Mouse (Mus musculus) large intestine, adult 2 months (tissue): Measurements from ENCODE around the gene Odf3. TPM values are rescaled to one million over a fixed set of nuclear protein-coding genes. Genes with fewer than 3 reads are reported as not detected.

Source experiments
- DNase-seq: peaks from one replicate; pipeline ENCODE4 v3.0.0-alpha.2; 2012; ENCODE audit warnings: low read depth, low spot score
- WGBS: fragments of 180-500 bp; shearing (Covaris S2); methylation state at CpG from one replicate; pipeline ENCODE4 v1.1.7; 2018; 5-methylcytosine and 5-hydroxymethylcytosine counted together
- polyA plus RNA-seq: library from polyadenylated mRNA; depleted of rRNA; stranded (reverse); fragments of >200 nt; gene quantifications from 2 replicates; pipeline ENCODE4 v1.2.3, GENCODE M21; 2012; rRNA removed

Odf3 gene
- polyA plus RNA-seq: not detected in 2 replicates

- 50% methylated on average over 11 of the region's 11 CpGs for WGBS
- DNase-seq: no peak
Observed at GRCm38 (mm10) chr7:140847755-140848580, at the start of gene Odf3. Gene Odf3 (plus strand): TSS chr7:140847805.

- 63% methylated on average over 2 of the region's 2 CpGs for WGBS
- no peak for DNase-seq
Observed at GRCm38 (mm10) chr7:140798212-140798611, 49.4 kb upstream of the Odf3 start.

- DNase-seq: no peak
Observed at GRCm38 (mm10) chr7:140802629-140803028, 45.0 kb upstream of the Odf3 start.

GRCm38 (mm10) chr7:140805704-140806103 is 41.9 kb upstream of the Odf3 start:
- WGBS: 5% methylated on average over 1 of the region's 1 CpGs
- DNase-seq: peak; percentile 24

More at GRCm38 (mm10) chr7:140802629-140803028, 45.0 kb upstream of the Odf3 start:
- 53% methylated on average over 6 of the region's 6 CpGs for WGBS

GRCm38 (mm10) chr7:140810496-140810895 is 37.1 kb upstream of the Odf3 start:
- no peak for DNase-seq
- 91% methylated on average over 6 of the region's 6 CpGs for WGBS

GRCm38 (mm10) chr7:140811714-140812113 is 35.9 kb upstream of the Odf3 start:
- 92% methylated on average over 13 of the region's 13 CpGs for WGBS
- no peak for DNase-seq

GRCm38 (mm10) chr7:140812850-140813249 is 34.8 kb upstream of the Odf3 start:
- DNase-seq: no peak
- 82% methylated on average over 12 of the region's 12 CpGs for WGBS

- no peak for DNase-seq
- 47% methylated on average over 4 of the region's 4 CpGs for WGBS
Observed at GRCm38 (mm10) chr7:140820173-140820572, 27.4 kb upstream of the Odf3 start.

- WGBS: 47% methylated on average over 5 of the region's 5 CpGs
- DNase-seq: no peak
Observed at GRCm38 (mm10) chr7:140821305-140821652, 26.3 kb upstream of the Odf3 start.

- no peak for DNase-seq
- 4% methylated on average over 21 of the region's 21 CpGs for WGBS
Observed at GRCm38 (mm10) chr7:140821653-140822329, 25.8 kb upstream of the Odf3 start, which contains the start of gene Zfp941. Gene Zfp941 (minus strand): TSS chr7:140822178.

GRCm38 (mm10) chr7:140822731-140823130 is 24.9 kb upstream of the Odf3 start:
- 88% methylated on average over 4 of the region's 4 CpGs for WGBS
- DNase-seq: no peak

- whole genome bisulfite sequencing: 13% methylated on average over 8 of the region's 8 CpGs
- no peak for DNase-seq
Observed at GRCm38 (mm10) chr7:140828171-140828881, 19.3 kb upstream of the Odf3 start.

- DNase-seq: no peak
- WGBS: 34% methylated on average over 6 of the region's 6 CpGs
Observed at GRCm38 (mm10) chr7:140831447-140831846, 16.2 kb upstream of the Odf3 start.

- DNase-seq: no peak
- WGBS: 87% methylated on average over 4 of the region's 4 CpGs
Observed at GRCm38 (mm10) chr7:140833341-140833740, 14.3 kb upstream of the Odf3 start.

- 18% methylated on average over 20 of the region's 20 CpGs for WGBS
- DNase-seq: no peak
Observed at GRCm38 (mm10) chr7:140834968-140835757, 12.4 kb upstream of the Odf3 start, which contains the start of gene Urah. Gene Urah (plus strand): TSS chr7:140835018.

- WGBS: 69% methylated on average over 2 of the region's 2 CpGs
Observed at GRCm38 (mm10) chr7:140835758-140836087, 11.9 kb upstream of the Odf3 start.

GRCm38 (mm10) chr7:140836243-140837115 is 11.1 kb upstream of the Odf3 start:
- DNase-seq: no peak
- WGBS: 87% methylated on average over 9 of the region's 9 CpGs

More at GRCm38 (mm10) chr7:140835758-140836087, 11.9 kb upstream of the Odf3 start:
- no peak for DNase-seq

GRCm38 (mm10) chr7:140839556-140839955 is 8.0 kb upstream of the Odf3 start:
- no peak for DNase-seq
- 66% methylated on average over 5 of the region's 5 CpGs for WGBS
